Mouse (Mus musculus) midbrain, postnatal 0 days (tissue): Measurements from ENCODE around the gene Sgsm3. TPM values are rescaled to one million over a fixed set of nuclear protein-coding genes. Genes with fewer than 3 reads are reported as not detected.

Experiments
- ATAC-seq: fragments of 200-750 bp; cut with Nextera tagmentation; 2 replicates; pipeline ENCODE4 v1.8.0; 2017; ENCODE audit warnings: moderate number of reproducible peaks, mild to moderate bottlenecking, moderate TSS enrichment, moderate library complexity; ENCODE audit not compliant: low FRiP score
- DNase-seq: peaks from one replicate; pipeline ENCODE4 v3.0.0-alpha.2; 2015; ENCODE audit warnings: low spot score
- H3K27ac ChIP-seq: fragments of 300-500 bp; sonication (generic); 2 replicates; pipeline ENCODE4 v1.5.1; 2014; ENCODE audit warnings: low read depth, mild to moderate bottlenecking, low read length, mixed read lengths
- H3K27me3 ChIP-seq: fragments of 300-500 bp; sonication (generic); 2 replicates; pipeline ENCODE4 v1.6.1; 2014; ENCODE audit warnings: low read length, control low read depth, mixed read lengths; ENCODE audit not compliant: insufficient read depth
- H3K36me3 ChIP-seq: fragments of 300-500 bp; sonication (generic); 2 replicates; pipeline ENCODE4 v1.6.1; 2014; ENCODE audit warnings: low read length, control low read depth, mixed read lengths; ENCODE audit not compliant: insufficient read depth
- H3K4me1 ChIP-seq: fragments of 300-500 bp; sonication (generic); 2 replicates; pipeline ENCODE4 v1.6.1; 2014; ENCODE audit warnings: mild to moderate bottlenecking, control low read depth, antibody characterized with exemption, low read length, mixed read lengths; ENCODE audit not compliant: insufficient read depth
- H3K4me2 ChIP-seq: fragments of 300-500 bp; sonication (generic); 2 replicates; pipeline ENCODE4 v1.6.1; 2014; ENCODE audit warnings: low read depth, mild to moderate bottlenecking, low read length, mixed read lengths; ENCODE audit not compliant: poor library complexity, severe bottlenecking
- H3K4me3 ChIP-seq: fragments of 300-500 bp; sonication (generic); 2 replicates; pipeline ENCODE4 v1.5.1; 2014; ENCODE audit warnings: low read depth, mild to moderate bottlenecking, low read length, moderate library complexity
- H3K9ac ChIP-seq: fragments of 300-500 bp; sonication (generic); replicated peaks from 2 replicates; pipeline ENCODE4 v1.6.1; 2014; ENCODE audit warnings: mild to moderate bottlenecking, low read length, moderate library complexity, mixed read lengths; ENCODE audit not compliant: poor library complexity, severe bottlenecking
- H3K9me3 ChIP-seq: fragments of 300-500 bp; sonication (generic); 2 replicates; pipeline ENCODE4 v1.6.1; 2016; ENCODE audit warnings: low read length, control low read depth
- CTCF ChIP-seq: IDR thresholded peaks from 2 replicates; pipeline ENCODE4 v1.5.1; 2016; ENCODE audit warnings: antibody characterized with exemption, mild to moderate bottlenecking
- WGBS: fragments of 180-500 bp; shearing (Covaris S2); extraction: QIAGEN DNeasy Blood & Tissue Kit; methylation state at CpG from one replicate; pipeline ENCODE4 v1.1.7; 2014; 5-methylcytosine and 5-hydroxymethylcytosine counted together
- polyA plus RNA-seq: library from polyadenylated mRNA; unstranded; fragments of >200 nt; fragmentation: Nextera tagmentation; extraction: Ambion mirVana; gene quantifications from 2 replicates; pipeline ENCODE4 v1.2.1, GENCODE M21; 2015
- total RNA-seq: library from RNA; depleted of rRNA; stranded (reverse); fragments of >200 nt; gene quantifications from 2 replicates; pipeline ENCODE4 v1.2.3, GENCODE M21; 2014

The Sgsm3 gene
- total and polyA plus RNA-seq, 2 experiments from 2014 or later: 68.4 to 83.9 TPM

DNA sequence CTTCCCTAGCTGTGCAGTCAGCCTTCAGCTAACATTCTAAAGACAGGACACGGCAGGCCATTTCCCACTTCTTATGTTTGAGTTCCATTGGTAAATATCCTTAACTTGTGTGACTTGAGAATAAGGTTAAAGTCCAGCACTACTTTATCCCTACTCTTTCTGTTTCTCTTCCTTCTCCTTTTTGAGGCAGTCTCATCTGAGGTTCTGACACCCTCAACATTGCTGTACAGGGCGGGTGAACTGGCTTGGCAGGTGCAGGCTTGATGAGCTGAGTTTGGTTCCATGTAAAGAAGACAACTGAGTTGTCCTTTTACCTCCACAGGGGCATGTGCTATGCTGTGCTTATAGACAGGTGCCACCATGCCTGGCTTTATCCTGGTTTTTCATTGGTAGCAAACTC, 5.7 kb downstream of the Sgsm3 start:
- no peak overlapping the region for H3K4me3 ChIP-seq
- DNase-seq: no peak
- peaks cover 9% of the 10 kb centered on the region for H3K4me1 ChIP-seq
- WGBS: 88% methylated on average over 2 of the region's 2 CpGs
- no peak overlapping the region for H3K27ac ChIP-seq
- no peaks in the 10 kb centered on the region for H3K27me3 ChIP-seq
- H3K36me3 ChIP-seq: no peaks in the 10 kb centered on the region
- H3K9ac ChIP-seq: no peak overlapping the region
- no peak for ATAC-seq
- no peak overlapping the region for H3K4me2 ChIP-seq
- no peaks in the 10 kb centered on the region for H3K9me3 ChIP-seq
- no peak for TF ChIP-seq CTCF

DNA sequence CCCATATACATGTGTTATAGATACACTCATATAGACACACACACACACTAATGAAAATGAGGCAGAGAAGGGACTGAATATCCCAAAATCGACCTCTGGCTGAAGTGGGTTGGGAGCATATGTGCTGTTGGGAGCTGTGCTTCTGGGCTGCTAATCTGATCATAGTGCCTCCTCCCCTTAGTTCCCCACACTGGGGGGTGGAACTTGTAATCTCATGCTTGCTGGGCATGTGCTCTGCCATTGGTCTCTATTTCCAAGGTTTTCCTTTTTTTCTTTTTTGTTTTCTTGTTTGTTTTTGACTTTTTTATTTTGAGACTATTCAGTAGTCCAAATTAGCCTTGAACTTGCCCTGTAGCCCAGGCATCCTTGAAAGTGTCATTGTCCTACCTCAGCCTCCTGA, 10.8 kb downstream of the Sgsm3 start:
- H3K4me2 ChIP-seq: no peak overlapping the region
- no peaks in the 10 kb centered on the region for H3K27me3 ChIP-seq
- ATAC-seq (no peak), DNase-seq (no peak)
- 42% methylated on average over 1 of the region's 1 CpGs for WGBS
- no peak for TF ChIP-seq CTCF
- no peaks in the 10 kb centered on the region for H3K4me1 ChIP-seq
- H3K36me3 ChIP-seq: no peaks in the 10 kb centered on the region
- H3K4me3 ChIP-seq: no peak overlapping the region
- no peak overlapping the region for H3K9ac ChIP-seq
- H3K27ac ChIP-seq: no peak overlapping the region
- H3K9me3 ChIP-seq: no peaks in the 10 kb centered on the region

DNA sequence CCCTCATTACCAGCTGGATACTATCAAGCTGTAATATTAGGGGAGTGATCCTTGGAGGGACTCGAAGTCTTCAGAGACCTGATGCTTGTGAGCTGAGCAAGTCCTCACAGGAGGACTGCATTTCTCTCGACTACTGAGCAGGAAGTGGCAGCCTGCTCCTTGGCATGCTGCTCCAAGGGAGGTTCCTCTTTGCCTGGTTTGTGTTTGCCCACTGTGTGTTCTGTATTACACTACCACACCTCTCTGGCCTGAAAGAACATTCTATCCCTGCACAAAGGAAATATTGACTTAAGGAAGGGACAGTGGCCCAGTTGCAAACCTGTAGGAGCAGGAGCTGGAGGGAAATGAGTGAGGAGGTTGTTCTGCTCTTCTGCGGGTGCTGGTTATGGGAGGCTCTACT, 12.1 kb downstream of the Sgsm3 start:
- no peak for TF ChIP-seq CTCF
- Histone ChIP-seq H3K4me2 (no peak overlapping the region), H3K27me3 (no peaks in the 10 kb centered on the region), H3K9ac (no peak overlapping the region), H3K27ac (no peak overlapping the region), H3K36me3 (no peaks in the 10 kb centered on the region), H3K4me3 (no peak overlapping the region), H3K9me3 (no peaks in the 10 kb centered on the region), H3K4me1 (no peaks in the 10 kb centered on the region)
- 85% methylated on average over 3 of the region's 3 CpGs for WGBS
- DNase-seq (no peak), ATAC-seq (no peak)

DNA sequence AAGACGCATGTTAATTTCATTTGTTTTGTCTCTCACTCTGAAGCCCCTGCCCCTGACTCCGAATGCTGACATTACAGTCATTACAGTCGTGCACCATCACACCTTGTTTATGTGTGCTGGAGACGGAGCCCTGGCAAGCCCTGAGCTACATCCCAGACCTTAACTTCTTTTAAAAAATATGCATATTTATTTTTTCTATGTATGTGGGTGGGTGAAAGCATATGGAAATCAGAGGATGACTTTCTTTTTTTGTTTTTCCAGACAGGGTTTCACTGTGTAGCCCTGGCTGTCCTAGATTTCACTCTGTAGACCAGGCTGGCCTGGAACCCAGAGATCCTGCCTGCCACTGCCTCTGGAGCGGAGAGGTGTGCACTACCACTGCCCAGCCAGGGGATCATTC, 17.4 kb downstream of the Sgsm3 start:
- no peak overlapping the region for H3K4me2 ChIP-seq
- DNase-seq: no peak
- whole genome bisulfite sequencing: 85% methylated on average over 5 of the region's 5 CpGs
- no peak overlapping the region for H3K27ac ChIP-seq
- no peaks in the 10 kb centered on the region for H3K36me3 ChIP-seq
- no peak overlapping the region for H3K9ac ChIP-seq
- no peak for ATAC-seq
- no peak overlapping the region for H3K4me3 ChIP-seq
- H3K4me1 ChIP-seq: no peaks in the 10 kb centered on the region
- TF ChIP-seq CTCF: no peak
- H3K27me3 ChIP-seq: no peaks in the 10 kb centered on the region
- no peaks in the 10 kb centered on the region for H3K9me3 ChIP-seq

DNA sequence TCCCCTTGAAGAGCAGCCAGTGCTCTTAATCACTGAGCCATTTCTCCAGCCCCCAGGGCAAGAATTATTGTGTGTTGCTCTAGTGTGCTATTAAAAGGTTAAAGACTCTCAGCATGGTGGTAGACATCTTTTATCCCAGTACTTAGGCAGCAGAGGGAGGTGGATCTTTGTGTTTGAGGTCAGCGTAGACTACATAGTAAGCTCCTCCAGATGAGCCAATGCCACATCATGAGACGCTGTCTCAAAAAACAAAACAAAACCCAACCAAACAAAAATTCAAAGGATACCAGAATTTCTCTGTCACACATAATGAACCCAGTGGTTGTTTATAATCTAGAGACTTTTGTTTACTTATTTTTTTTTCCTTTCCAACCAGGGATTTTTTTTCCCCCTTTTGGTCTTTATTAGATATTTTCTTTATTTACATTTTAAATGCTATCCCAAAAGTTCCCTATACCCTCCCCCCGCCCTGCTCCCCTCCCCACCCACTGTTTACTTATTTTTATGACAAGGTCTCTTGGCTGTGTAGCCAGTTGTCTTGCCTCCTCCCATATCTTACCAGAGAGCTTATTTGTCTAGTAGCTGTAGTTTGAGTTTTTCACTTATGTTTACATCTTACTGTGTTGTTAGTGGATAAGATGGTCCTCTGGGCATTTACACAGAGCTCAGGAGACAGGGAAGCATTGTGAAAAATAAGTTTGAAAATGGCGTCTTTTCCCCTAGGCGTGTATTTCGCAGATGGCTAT, 18.7 kb downstream of the Sgsm3 start:
- Histone ChIP-seq H3K4me3 (no peak overlapping the region), H3K9me3 (no peaks in the 10 kb centered on the region), H3K4me1 (no peaks in the 10 kb centered on the region), H3K4me2 (no peak overlapping the region), H3K9ac (no peak overlapping the region), H3K36me3 (no peaks in the 10 kb centered on the region), H3K27me3 (no peaks in the 10 kb centered on the region), H3K27ac (no peak overlapping the region)
- DNase-seq: no peak
- no peak for TF ChIP-seq CTCF
- ATAC-seq: no peak
- 75% methylated on average over 6 of the region's 6 CpGs for WGBS

DNA sequence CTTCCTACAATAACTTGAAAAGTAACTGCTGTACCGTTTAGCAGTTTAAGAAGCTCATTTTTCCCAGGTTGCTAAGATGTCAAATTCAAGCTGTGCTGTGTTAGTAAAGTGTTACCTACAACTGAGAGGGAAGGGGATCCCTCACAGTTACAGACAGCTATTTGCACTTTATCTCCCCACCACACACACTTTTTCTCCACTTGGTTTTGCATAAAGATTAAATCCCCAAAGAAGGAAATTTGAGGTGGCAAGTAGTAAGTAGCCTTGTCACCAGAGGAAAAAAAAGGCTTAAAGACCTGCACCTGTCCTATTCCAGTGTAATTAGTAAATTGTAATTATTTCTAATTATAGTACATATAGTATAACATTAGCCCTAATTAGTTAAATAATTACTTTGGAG, 19.5 kb downstream of the Sgsm3 start:
- Histone ChIP-seq H3K4me3 (no peak overlapping the region), H3K4me1 (no peaks in the 10 kb centered on the region), H3K36me3 (no peaks in the 10 kb centered on the region), H3K9me3 (no peaks in the 10 kb centered on the region), H3K4me2 (no peak overlapping the region), H3K9ac (no peak overlapping the region), H3K27me3 (no peaks in the 10 kb centered on the region), H3K27ac (no peak overlapping the region)
- TF ChIP-seq CTCF: no peak
- no peak for ATAC-seq
- no peak for DNase-seq
- WGBS: 41% methylated on average over 1 of the region's 1 CpGs
